Mouse (Mus musculus) neural tube, embryonic 11.5 days (tissue): Measurements from ENCODE around the gene Plekha5. TPM values are rescaled to one million over a fixed set of nuclear protein-coding genes. Genes with fewer than 3 reads are reported as not detected.

ENCODE experiments used
- ATAC-seq: fragments of 200-750 bp; cut with Nextera tagmentation; 2 replicates; pipeline ENCODE4 v1.8.0; 2017; ENCODE audit warnings: moderate number of reproducible peaks, mild to moderate bottlenecking, moderate TSS enrichment, moderate library complexity; ENCODE audit not compliant: insufficient read depth, low FRiP score, low TSS enrichment
- DNase-seq: peaks from one replicate; pipeline ENCODE4 v3.0.0-alpha.2; 2015; ENCODE audit warnings: low spot score
- H3K27ac ChIP-seq: fragments of 300-500 bp; sonication (generic); 2 replicates; pipeline ENCODE4 v1.5.1; 2014; ENCODE audit warnings: low read depth, mild to moderate bottlenecking, low read length
- H3K27me3 ChIP-seq: fragments of 300-500 bp; sonication (generic); 2 replicates; pipeline ENCODE4 v1.6.1; 2014; ENCODE audit warnings: mild to moderate bottlenecking, low read length, mixed read lengths; ENCODE audit not compliant: control insufficient read depth, insufficient read depth
- H3K36me3 ChIP-seq: fragments of 300-500 bp; sonication (generic); 2 replicates; pipeline ENCODE4 v1.6.1; 2014; ENCODE audit warnings: mild to moderate bottlenecking, low read length, moderate library complexity, mixed read lengths; ENCODE audit not compliant: control insufficient read depth, insufficient read depth
- H3K4me1 ChIP-seq: fragments of 300-500 bp; sonication (generic); 2 replicates; pipeline ENCODE4 v1.6.1; 2014; ENCODE audit warnings: low read length, mixed read lengths; ENCODE audit not compliant: control insufficient read depth, insufficient read depth
- H3K4me2 ChIP-seq: fragments of 300-500 bp; sonication (generic); 2 replicates; pipeline ENCODE4 v1.6.1; 2014; ENCODE audit warnings: low read depth, mild to moderate bottlenecking, moderate library complexity
- H3K4me3 ChIP-seq: fragments of 300-500 bp; sonication (generic); 2 replicates; pipeline ENCODE4 v1.5.1; 2014; ENCODE audit warnings: low read depth, low read length
- H3K9ac ChIP-seq: fragments of 300-500 bp; sonication (generic); 2 replicates; pipeline ENCODE4 v1.6.1; 2014; ENCODE audit warnings: mild to moderate bottlenecking, low read length
- H3K9me3 ChIP-seq: fragments of 300-500 bp; sonication (generic); 2 replicates; pipeline ENCODE4 v1.6.1; 2016; ENCODE audit warnings: low read length; ENCODE audit not compliant: control insufficient read depth
- WGBS: fragments of 180-500 bp; shearing (Covaris S2); extraction: QIAGEN DNeasy Blood & Tissue Kit; methylation state at CpG from one replicate; pipeline ENCODE4 v1.1.7; 2014; 5-methylcytosine and 5-hydroxymethylcytosine counted together
- polyA plus RNA-seq: library from polyadenylated mRNA; unstranded; fragments of >200 nt; fragmentation: Nextera tagmentation; extraction: Ambion mirVana; gene quantifications from 2 replicates; pipeline ENCODE4 v1.2.1, GENCODE M21; 2014

Plekha5 gene
- polyA plus RNA-seq, 1 experiment from 2014 or later: 49.0 TPM

DNA sequence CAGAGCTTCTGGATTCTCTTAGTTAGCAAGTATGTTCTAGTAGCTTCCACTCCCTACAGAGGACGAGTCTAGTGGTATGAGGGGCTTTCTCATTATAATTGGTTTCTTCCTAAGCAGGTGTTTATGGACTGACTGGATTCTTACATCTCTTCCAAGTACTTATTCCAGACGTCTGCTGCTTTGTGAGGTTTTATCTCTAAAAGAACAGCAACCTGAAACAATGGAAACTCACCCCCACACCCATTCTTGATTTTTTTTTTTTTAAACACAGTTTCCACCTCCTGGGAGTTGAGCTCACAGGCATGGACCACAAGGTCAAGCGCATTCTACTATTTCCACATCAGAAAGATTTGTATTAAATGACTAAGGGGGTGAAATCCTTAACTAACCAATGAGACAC is 83.8 kb downstream of the Plekha5 start:
- H3K9ac ChIP-seq: no peak overlapping the region
- H3K27ac ChIP-seq: no peak overlapping the region
- no peaks in the 10 kb centered on the region for H3K27me3 ChIP-seq
- no peak overlapping the region for H3K4me2 ChIP-seq
- no peaks in the 10 kb centered on the region for H3K9me3 ChIP-seq
- 78% methylated on average over 3 of the region's 3 CpGs for WGBS
- H3K36me3 ChIP-seq: no peaks in the 10 kb centered on the region
- DNase-seq (no peak), ATAC-seq (no peak)
- no peak overlapping the region for H3K4me3 ChIP-seq
- H3K4me1 ChIP-seq: no peaks in the 10 kb centered on the region

GRCm38 (mm10) chr6:140508475-140509150 is 84.8 kb downstream of the Plekha5 start:
- no peak for ATAC-seq
- Histone ChIP-seq H3K4me2 (no peak overlapping the region), H3K27ac (no peak overlapping the region)

DNA sequence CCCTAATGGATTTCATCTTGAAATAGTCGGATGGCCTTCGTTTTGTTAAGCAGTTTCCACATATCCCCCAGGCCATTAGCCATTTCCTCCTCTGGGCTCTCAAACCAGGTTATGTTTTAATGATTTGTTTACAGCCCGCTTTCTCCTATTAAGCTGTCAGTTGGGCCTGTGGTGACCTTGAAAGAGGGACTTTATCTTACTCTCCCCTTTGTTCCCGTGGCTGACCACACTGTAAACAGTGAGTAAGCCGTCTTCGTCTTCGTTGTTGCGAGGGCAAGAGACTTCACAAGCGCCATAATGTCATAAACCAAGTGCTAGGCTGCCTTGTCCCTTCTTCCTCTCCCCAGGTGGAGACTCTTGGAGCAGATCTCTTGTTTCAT is 85.3 kb downstream of the Plekha5 start:
- no peaks in the 10 kb centered on the region for H3K36me3 ChIP-seq
- DNase-seq: no peak
- H3K4me3 ChIP-seq: no peak overlapping the region
- H3K4me1 ChIP-seq: no peaks in the 10 kb centered on the region; the same call in 1 of the 2 replicates
- H3K9me3 ChIP-seq: no peaks in the 10 kb centered on the region
- H3K4me2 ChIP-seq: no peak overlapping the region
- H3K27me3 ChIP-seq: no peaks in the 10 kb centered on the region
- no peak overlapping the region for H3K27ac ChIP-seq
- ATAC-seq: no peak
- 57% methylated on average over 9 of the region's 9 CpGs for WGBS
- no peak overlapping the region for H3K9ac ChIP-seq

More at GRCm38 (mm10) chr6:140508475-140509150, 84.8 kb downstream of the Plekha5 start:
- no peaks in the 10 kb centered on the region for H3K27me3 ChIP-seq
- no peak overlapping the region for H3K4me3 ChIP-seq
- 83% methylated on average over 13 of the region's 13 CpGs for WGBS
- no peaks in the 10 kb centered on the region for H3K9me3 ChIP-seq
- H3K9ac ChIP-seq: no peak overlapping the region
- H3K36me3 ChIP-seq: no peaks in the 10 kb centered on the region
- no peak for DNase-seq
- no peaks in the 10 kb centered on the region for H3K4me1 ChIP-seq

DNA sequence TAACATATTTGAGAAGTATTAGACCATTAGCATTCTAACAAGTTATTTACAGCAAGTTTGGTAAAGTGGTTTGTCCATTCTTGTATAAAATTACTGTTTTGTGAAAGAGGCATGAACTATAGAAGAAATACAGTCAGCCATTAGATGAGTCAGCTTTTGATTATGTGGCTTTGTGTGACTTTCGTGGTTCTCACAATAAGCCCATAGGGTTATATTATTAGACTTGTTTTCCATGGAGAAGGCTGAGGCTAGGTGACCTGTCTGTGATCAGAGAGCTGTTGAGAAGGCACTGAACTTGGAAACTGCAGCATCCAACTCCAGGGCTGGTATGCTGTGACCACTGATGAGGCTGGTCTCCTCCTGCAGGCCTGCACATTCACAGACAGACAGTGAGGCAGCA is 88.2 kb downstream of the Plekha5 start:
- H3K27ac ChIP-seq: no peak overlapping the region
- ATAC-seq: no peak
- WGBS: 83% methylated on average over 1 of the region's 1 CpGs

DNA sequence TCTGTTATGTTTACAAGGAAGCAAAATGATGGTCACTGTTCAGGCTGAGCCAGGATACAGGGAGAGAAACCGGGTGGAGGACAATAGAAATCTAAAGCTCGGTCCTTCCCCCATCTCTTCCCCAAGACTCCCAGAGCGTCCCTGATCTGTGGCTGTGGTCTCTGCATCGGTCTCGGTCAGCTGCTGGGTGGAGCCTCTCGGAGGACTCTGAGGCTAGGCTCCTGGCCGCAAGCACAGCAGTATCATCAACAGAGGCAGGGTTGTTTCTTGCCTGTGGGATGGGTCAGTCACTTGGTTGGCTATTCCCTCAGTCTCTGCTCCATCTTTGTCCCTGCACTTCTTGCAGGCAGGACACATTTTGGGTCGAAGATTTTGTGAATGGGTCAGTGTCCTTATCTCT is 88.6 kb downstream of the Plekha5 start:
- ATAC-seq (no peak), DNase-seq (no peak)
- no peak overlapping the region for H3K27ac ChIP-seq
- no peaks in the 10 kb centered on the region for H3K36me3 ChIP-seq
- peaks cover 2% of the 10 kb centered on the region; the same call in 1 of the 2 replicates for H3K4me1 ChIP-seq
- H3K4me2 ChIP-seq: no peak overlapping the region
- H3K9me3 ChIP-seq: no peaks in the 10 kb centered on the region
- no peak overlapping the region for H3K4me3 ChIP-seq
- WGBS: 78% methylated on average over 8 of the region's 8 CpGs
- no peaks in the 10 kb centered on the region for H3K27me3 ChIP-seq
- H3K9ac ChIP-seq: no peak overlapping the region

More for the DNA sequence above, 88.2 kb downstream of the Plekha5 start:
- H3K27me3 ChIP-seq: no peaks in the 10 kb centered on the region
- H3K9ac ChIP-seq: no peak overlapping the region
- DNase-seq: no peak
- H3K9me3 ChIP-seq: no peaks in the 10 kb centered on the region
- H3K36me3 ChIP-seq: no peaks in the 10 kb centered on the region
- H3K4me1 ChIP-seq: peaks cover 2% of the 10 kb centered on the region; the same call in 1 of the 2 replicates
- H3K4me3 ChIP-seq: no peak overlapping the region
- no peak overlapping the region for H3K4me2 ChIP-seq

GRCm38 (mm10) chr6:140514205-140515110 is 90.6 kb downstream of the Plekha5 start:
- no peaks in the 10 kb centered on the region for H3K27me3 ChIP-seq
- ATAC-seq (no peak), DNase-seq (no peak)
- no peaks in the 10 kb centered on the region for H3K36me3 ChIP-seq
- no peak overlapping the region for H3K4me3 ChIP-seq
- no peak overlapping the region for H3K27ac ChIP-seq
- peaks cover 8% of the 10 kb centered on the region for H3K4me1 ChIP-seq
- H3K4me2 ChIP-seq: no peak overlapping the region
- peak overlapping the region; percentile 26; the same call in 1 of the 2 replicates for H3K9ac ChIP-seq
- H3K9me3 ChIP-seq: no peaks in the 10 kb centered on the region
- 27% methylated on average over 8 of the region's 8 CpGs for WGBS

DNA sequence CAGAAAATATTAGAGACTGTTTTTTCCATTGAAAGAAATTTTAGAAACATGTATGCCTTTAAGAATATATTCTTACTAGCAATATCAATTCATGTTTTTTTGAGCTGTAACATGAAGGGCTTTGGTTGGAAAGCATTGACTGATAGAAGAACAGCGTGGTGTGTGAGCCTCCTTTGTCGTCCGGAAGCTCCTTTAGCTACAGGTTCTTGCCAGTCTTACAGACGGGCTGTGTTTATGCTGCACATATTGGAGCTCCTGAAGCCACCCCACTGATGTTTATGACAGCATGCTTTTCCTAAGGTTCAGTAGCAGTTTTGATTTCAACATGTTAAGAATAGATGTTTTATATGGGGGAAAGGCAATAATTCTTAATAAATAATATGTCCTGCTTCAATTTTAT is 91.7 kb downstream of the Plekha5 start:
- H3K9me3 ChIP-seq: no peaks in the 10 kb centered on the region
- H3K4me2 ChIP-seq: no peak overlapping the region
- H3K9ac ChIP-seq: no peak overlapping the region
- WGBS: 69% methylated on average over 4 of the region's 4 CpGs
- no peaks in the 10 kb centered on the region for H3K27me3 ChIP-seq
- DNase-seq: no peak
- peaks cover 12% of the 10 kb centered on the region for H3K4me1 ChIP-seq
- no peak overlapping the region for H3K27ac ChIP-seq
- H3K4me3 ChIP-seq: no peak overlapping the region
- no peaks in the 10 kb centered on the region for H3K36me3 ChIP-seq
- no peak for ATAC-seq

- Histone ChIP-seq H3K4me2 (no peak overlapping the region), H3K27ac (no peak overlapping the region), H3K36me3 (no peaks in the 10 kb centered on the region), H3K4me3 (no peak overlapping the region), H3K4me1 (peaks cover 12% of the 10 kb centered on the region), H3K9ac (no peak overlapping the region), H3K9me3 (no peaks in the 10 kb centered on the region), H3K27me3 (no peaks in the 10 kb centered on the region)
- DNase-seq (no peak), ATAC-seq (no peak)
- 63% methylated on average over 3 of the region's 3 CpGs for WGBS
Measured at GRCm38 (mm10) chr6:140516202-140516601, 92.3 kb downstream of the Plekha5 start.
